Mouse (Mus musculus): ENCODE results near the gene Pelp1. TPM values are rescaled to one million over a fixed set of nuclear protein-coding genes. Genes with fewer than 3 reads are reported as not detected.

Pelp1 gene
- polyA plus RNA-seq (2015; fragmentation: Nextera tagmentation; extraction: Ambion mirVana) = 19.0 and 21.0 TPM in 2 replicates

DNA sequence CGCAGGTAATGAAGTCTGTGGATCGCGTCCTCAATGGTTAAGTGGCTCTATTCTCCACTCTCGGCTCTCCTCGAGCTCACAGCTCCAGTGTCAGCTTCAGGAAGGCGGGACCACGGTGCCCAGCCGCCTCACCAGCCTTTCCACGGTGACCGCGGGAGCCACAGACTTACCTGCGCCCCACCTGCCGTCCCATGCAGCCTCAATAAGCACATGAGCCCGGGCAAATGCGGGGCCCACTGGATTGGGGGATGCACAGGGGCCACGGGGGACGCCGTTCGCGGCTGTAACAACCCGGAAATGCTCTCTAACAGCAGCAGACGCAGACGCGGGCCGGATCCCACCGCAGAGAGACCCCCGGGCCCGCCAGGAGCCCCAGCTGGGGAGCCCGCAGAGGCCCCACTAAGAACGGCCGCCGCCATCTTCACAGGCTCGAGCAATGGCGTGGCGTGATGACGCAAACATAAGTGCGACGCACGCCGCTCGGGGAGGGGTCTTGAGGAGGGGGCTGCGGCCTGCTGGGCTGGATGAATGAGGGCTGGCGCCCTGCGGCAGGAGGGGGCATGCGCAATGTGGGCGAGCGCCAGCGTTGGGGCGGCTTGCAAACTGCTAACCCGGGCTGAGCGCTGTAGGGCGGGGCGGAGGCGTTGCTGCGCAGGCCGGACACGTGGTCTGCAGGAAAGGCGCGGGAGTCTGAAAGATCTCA, at the start of gene Pelp1:
Gene Pelp1, minus strand, starts transcription at position 438 of the 703 bp plus-strand sequence.
- peaks cover 39% of the 10 kb centered on the region for H3K4me1 ChIP-seq (replicated peaks)
- peak; percentile 92 for ATAC-seq (ENCODE audit: low read depth)
- peak; percentile 81 for DNase-seq
- peaks cover 29% of the 10 kb centered on the region for H3K36me3 ChIP-seq
- H3K27me3 ChIP-seq = no peaks in the 10 kb centered on the region
- H3K4me3 ChIP-seq (replicated peaks) = peak within 1 kb of the TSS; percentile 85
- WGBS (ENCODE audit: insufficient replicate concordance) = under 1% methylated on average over 59 of the region's 59 CpGs
- H3K9me3 ChIP-seq (replicated peaks) = no peaks in the 10 kb centered on the region
- peak within 1 kb of the TSS; percentile 90 for H3K9ac ChIP-seq
- H3K27ac ChIP-seq = peak within 1 kb of the TSS; percentile 76
- H3K4me2 ChIP-seq = peak within 1 kb of the TSS; percentile 88

DNA sequence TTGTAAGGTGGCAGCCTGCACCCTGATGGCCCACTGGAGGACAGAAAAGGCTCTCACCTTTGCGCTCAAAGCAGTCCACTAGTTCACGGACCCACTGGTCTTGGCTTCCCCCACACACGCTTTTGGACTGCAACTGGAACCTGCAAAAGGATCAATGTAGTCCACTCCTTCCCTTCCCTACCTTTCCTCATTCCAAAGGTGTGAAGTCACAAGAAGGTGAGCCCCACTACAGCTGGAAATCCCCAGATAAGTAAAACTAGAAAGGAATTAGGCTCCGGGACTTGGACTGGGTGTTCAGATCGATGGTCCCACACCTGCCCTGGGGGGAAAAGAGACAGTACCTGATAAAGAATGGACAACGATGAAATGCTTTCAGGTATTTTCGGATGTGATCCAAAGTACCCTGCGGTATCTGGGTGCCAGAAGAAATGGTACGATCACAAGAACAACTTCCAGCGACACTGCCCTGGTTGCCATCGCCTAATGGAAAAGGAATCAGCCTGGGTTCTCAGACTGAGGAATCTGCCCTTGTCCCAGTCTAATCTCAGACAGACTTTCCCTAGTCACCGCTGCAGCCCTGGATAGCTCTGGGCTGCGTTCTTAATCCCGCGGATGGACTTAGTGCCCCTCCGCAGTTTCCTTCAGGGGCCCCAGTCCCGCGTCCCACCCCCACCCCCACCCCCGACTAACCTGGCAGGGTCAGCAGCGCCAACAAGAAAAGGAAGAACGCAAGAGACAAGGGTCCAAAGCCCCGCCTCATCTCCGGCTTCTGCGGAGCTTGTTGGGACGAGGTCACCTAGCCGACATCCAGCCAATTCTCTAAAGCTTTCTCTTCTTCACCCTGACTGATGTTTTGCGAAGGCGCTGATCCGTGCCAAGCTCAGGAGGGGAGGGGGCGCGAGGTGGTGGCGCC, 49.1 kb upstream of the Pelp1 start, which contains the start of gene Zmynd15:
Gene Zmynd15, plus strand, starts transcription at position 746 of the 913 bp plus-strand sequence.
- no peaks in the 10 kb centered on the region for H3K9me3 ChIP-seq (replicated peaks)
- WGBS (ENCODE audit: insufficient replicate concordance) = 16% methylated on average over 32 of the region's 32 CpGs
- DNase-seq = no peak
- H3K4me1 ChIP-seq (replicated peaks) = peaks cover 13% of the 10 kb centered on the region; the same call in 1 of the 2 replicates
- peaks cover 60% of the 10 kb centered on the region for H3K27me3 ChIP-seq
- peak within 1 kb of the TSS; percentile 72 for H3K4me2 ChIP-seq
- peak within 1 kb of the TSS; percentile 43; the same call in 1 of the 2 replicates for H3K9ac ChIP-seq
- ATAC-seq (ENCODE audit: low read depth) = no peak
- H3K36me3 ChIP-seq = no peaks in the 10 kb centered on the region
- no peak within 1 kb of the TSS for H3K27ac ChIP-seq
- H3K4me3 ChIP-seq (replicated peaks) = peak within 1 kb of the TSS; percentile 59

DNA sequence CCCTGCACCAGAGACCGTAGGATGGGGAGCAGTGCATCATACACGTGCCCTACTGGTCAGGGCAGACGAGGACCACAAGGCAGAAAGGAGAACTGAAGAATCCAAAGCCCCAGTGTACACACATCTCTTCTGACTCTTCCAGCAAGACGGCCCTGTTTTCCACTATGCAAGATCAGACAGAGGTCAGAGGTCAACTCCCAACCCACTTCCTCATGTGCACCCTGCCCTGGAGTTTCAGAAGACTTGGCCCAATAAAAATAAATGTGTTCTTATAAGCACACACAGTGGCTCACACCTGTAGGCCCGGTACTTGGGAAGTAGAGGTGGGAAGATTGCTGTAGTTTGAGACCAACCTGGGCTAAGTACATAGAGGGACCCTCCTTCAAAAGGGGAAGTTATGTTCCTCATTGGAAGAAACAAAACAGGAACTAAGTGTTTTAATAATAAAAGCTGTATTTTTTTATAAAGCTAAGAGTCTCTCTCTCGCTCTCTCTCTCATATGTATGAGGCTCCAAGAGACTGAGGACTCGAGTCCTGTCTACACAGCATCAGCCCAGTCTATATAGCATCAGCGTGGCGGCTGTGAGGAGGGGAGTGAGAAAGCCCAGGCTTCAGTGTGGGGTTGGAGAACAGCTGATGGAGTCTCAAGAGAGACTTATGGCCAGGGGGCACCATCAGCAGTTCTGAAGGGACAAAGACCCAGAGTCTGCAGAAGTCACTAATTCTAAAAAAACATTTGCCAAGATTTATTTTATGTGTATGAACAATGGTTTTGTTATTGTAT, 43.6 kb upstream of the Pelp1 start:
- Histone ChIP-seq H3K4me2 (peak overlapping the region; percentile 84; the same call in 1 of the 2 replicates), H3K27me3 (peaks cover 6% of the 10 kb centered on the region), H3K27ac (peak overlapping the region; percentile 45; the same call in 1 of the 2 replicates), H3K4me1 (replicated peaks) (peaks cover 24% of the 10 kb centered on the region), H3K9me3 (replicated peaks) (no peaks in the 10 kb centered on the region), H3K4me3 (replicated peaks) (no peak overlapping the region; the same call in 1 of the 2 replicates), H3K9ac (no peak overlapping the region), H3K36me3 (peaks cover 4% of the 10 kb centered on the region)
- 69% methylated on average over 9 of the region's 9 CpGs for WGBS (ENCODE audit: insufficient replicate concordance)
- ATAC-seq (ENCODE audit: low read depth) (no peak), DNase-seq (no peak)

DNA sequence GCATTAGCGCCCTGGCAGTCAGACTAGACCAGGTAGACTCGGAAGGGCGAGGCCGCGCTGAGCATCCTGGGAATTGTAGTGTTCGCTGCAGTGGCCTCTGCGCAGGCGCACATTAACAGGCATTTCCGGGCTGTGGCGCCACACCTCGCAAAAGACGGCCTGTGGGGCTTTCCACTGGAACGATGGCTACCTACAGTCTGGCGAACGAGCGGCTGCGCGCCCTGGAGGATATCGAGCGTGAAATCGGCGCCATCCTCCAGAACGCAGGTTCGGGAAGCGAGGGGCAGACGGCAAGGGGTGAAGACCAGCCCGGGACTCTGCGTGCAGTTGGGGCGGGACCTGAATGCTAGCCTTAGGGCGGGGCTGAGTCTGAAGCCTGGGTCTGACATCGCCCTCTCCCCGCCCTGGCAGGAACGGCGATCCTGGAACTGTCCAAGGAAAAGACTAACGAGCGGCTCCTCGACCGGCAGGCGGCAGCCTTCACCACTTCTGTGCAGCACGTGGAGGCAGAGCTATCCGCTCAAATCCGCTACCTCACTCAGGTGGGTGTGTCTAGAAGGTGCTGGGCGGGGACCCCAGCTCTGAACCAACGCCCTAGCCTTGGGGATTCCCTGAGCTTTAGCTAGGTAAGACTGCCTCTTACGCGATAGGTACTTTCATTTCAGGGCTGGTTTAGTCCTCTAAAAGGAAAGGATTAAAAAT, 42.1 kb upstream of the Pelp1 start, which contains the start of gene Med11:
Gene Med11, plus strand, starts transcription at position 123 of the 702 bp plus-strand sequence.
- Histone ChIP-seq H3K4me3 (replicated peaks) (peak within 1 kb of the TSS; percentile 69), H3K36me3 (peaks cover 4% of the 10 kb centered on the region), H3K9ac (peak within 1 kb of the TSS; percentile 77), H3K27me3 (no peaks in the 10 kb centered on the region), H3K9me3 (replicated peaks) (no peaks in the 10 kb centered on the region), H3K27ac (peak within 1 kb of the TSS; percentile 87), H3K4me1 (replicated peaks) (peaks cover 25% of the 10 kb centered on the region), H3K4me2 (peak within 1 kb of the TSS; percentile 84)
- DNase-seq = peak; percentile 96
- under 1% methylated on average over 46 of the region's 46 CpGs for WGBS (ENCODE audit: insufficient replicate concordance)
- peak; percentile 96 for ATAC-seq (ENCODE audit: low read depth)

DNA sequence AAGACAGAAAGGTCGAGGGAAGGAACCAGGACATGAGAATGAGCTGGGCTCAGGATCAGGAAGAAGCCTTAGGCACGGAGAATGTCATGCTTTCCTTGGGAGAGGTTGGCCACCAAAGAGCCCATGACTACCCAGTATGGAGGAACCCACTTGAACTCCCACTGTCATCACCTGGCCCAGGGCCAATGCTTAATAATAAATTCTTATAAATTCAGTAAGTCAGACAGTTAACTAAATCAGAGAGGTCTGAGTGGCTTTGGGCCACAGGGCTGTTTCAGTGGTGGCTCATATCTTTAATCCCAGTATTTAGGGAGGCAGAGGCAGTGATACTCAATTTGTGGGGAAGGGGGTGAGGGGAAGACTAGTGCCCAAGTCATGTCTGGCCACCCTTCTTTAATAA, 41.1 kb upstream of the Pelp1 start:
- H3K4me3 ChIP-seq (replicated peaks) = no peak overlapping the region
- H3K27ac ChIP-seq = no peak overlapping the region
- no peak for DNase-seq
- peaks cover 31% of the 10 kb centered on the region for H3K4me1 ChIP-seq (replicated peaks)
- H3K9ac ChIP-seq = no peak overlapping the region
- H3K36me3 ChIP-seq = peaks cover 4% of the 10 kb centered on the region
- no peaks in the 10 kb centered on the region for H3K9me3 ChIP-seq (replicated peaks)
- 76% methylated on average over 2 of the region's 2 CpGs for WGBS (ENCODE audit: insufficient replicate concordance)
- no peak for ATAC-seq (ENCODE audit: low read depth)
- H3K27me3 ChIP-seq = no peaks in the 10 kb centered on the region
- H3K4me2 ChIP-seq = peak overlapping the region; percentile 84

DNA sequence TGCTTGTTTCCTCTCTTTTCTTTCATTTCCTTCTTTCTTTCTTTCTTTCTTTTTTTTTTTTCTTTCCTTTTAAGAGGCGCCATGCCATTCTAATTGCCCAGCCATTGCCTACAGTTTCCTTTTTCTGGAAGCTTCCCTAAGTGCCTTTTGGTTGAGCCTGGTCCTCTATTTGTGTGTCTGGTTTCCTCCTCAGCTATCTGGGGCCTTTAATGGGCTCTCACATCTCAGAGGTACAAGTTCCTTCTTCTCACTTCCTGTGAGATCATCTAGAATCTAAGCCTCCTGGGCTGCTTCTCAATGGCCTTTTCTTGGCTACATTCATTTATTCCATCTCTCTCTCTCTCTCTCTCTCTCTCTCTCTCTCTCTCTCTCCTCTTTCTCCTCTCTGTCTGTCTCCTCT, 37.5 kb upstream of the Pelp1 start:
- Histone ChIP-seq H3K27ac (no peak overlapping the region), H3K4me1 (replicated peaks) (peaks cover 16% of the 10 kb centered on the region), H3K27me3 (no peaks in the 10 kb centered on the region), H3K9me3 (replicated peaks) (no peaks in the 10 kb centered on the region), H3K36me3 (no peaks in the 10 kb centered on the region), H3K4me3 (replicated peaks) (no peak overlapping the region), H3K4me2 (no peak overlapping the region), H3K9ac (no peak overlapping the region)
- 12% methylated on average over 1 of the region's 1 CpGs for WGBS (ENCODE audit: insufficient replicate concordance)
- DNase-seq (no peak), ATAC-seq (ENCODE audit: low read depth) (no peak)

GRCm38 (mm10) chr11:70446756-70447155, 36.9 kb upstream of the Pelp1 start:
- Histone ChIP-seq H3K4me2 (no peak overlapping the region), H3K4me3 (replicated peaks) (no peak overlapping the region), H3K9ac (no peak overlapping the region), H3K27ac (peak overlapping the region; percentile 39), H3K27me3 (no peaks in the 10 kb centered on the region), H3K9me3 (replicated peaks) (no peaks in the 10 kb centered on the region), H3K4me1 (replicated peaks) (peaks cover 13% of the 10 kb centered on the region), H3K36me3 (peaks cover 3% of the 10 kb centered on the region; the same call in 1 of the 2 replicates)
- DNase-seq (no peak), ATAC-seq (ENCODE audit: low read depth) (no peak)
- 12% methylated on average over 3 of the region's 3 CpGs for WGBS (ENCODE audit: insufficient replicate concordance)

DNA sequence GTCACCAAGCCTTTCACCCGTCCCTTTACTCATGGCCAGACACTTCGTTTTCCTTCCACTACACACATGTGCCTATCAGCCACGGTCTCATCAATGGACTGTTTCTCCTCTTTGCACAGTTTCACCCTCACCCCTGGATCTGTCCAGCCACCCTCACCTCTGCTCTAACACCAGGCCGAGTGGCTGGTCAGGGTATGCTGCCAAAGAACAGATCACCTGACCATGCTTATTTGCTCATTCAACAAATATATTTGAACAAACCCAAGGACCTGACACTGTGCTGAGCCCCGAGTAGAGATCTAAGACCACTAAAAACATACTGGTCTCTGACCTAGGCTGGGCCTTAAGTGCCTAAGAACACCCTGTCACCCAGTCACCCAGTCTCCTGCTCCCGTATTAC, 34.8 kb upstream of the Pelp1 start:
- peaks cover 19% of the 10 kb centered on the region for H3K36me3 ChIP-seq
- DNase-seq (no peak), ATAC-seq (ENCODE audit: low read depth) (peak; percentile 69)
- no peaks in the 10 kb centered on the region for H3K9me3 ChIP-seq (replicated peaks)
- H3K4me1 ChIP-seq (replicated peaks) = peaks cover 7% of the 10 kb centered on the region
- H3K9ac ChIP-seq = no peak overlapping the region
- no peak overlapping the region for H3K4me3 ChIP-seq (replicated peaks)
- 55% methylated on average over 6 of the region's 6 CpGs for WGBS (ENCODE audit: insufficient replicate concordance)
- no peaks in the 10 kb centered on the region for H3K27me3 ChIP-seq
- no peak overlapping the region for H3K27ac ChIP-seq
- H3K4me2 ChIP-seq = no peak overlapping the region

DNA sequence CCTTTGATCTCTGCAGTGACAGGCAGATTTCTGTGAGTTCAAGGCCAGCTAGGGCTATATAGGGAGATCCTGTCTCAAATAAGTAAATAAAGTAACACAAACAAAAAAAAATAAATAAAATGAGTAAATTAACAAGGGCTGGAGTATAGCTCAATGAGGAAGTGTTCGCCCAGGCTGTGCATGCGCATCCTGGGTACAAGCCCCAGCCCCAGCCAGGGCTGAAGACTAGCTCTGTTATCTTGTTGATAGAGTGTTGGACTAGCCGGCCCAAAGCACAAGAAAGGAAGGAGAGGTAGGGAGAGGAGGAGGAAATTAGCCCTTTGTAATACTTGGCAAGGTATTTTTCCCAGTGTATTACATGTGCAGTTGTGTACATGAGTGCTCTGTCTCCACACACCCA, 34.1 kb upstream of the Pelp1 start:
- Histone ChIP-seq H3K9me3 (replicated peaks) (no peaks in the 10 kb centered on the region), H3K27ac (no peak overlapping the region; the same call in 1 of the 2 replicates), H3K36me3 (peaks cover 26% of the 10 kb centered on the region), H3K4me3 (replicated peaks) (no peak overlapping the region), H3K9ac (no peak overlapping the region), H3K4me2 (no peak overlapping the region), H3K4me1 (replicated peaks) (peaks cover 7% of the 10 kb centered on the region), H3K27me3 (no peaks in the 10 kb centered on the region)
- no peak for ATAC-seq (ENCODE audit: low read depth)
- WGBS (ENCODE audit: insufficient replicate concordance) = 60% methylated on average over 3 of the region's 3 CpGs
- DNase-seq = no peak

- Histone ChIP-seq H3K27ac (no peak overlapping the region), H3K36me3 (peaks cover 46% of the 10 kb centered on the region), H3K9me3 (replicated peaks) (no peaks in the 10 kb centered on the region), H3K9ac (no peak overlapping the region), H3K4me1 (replicated peaks) (peaks cover 18% of the 10 kb centered on the region), H3K27me3 (no peaks in the 10 kb centered on the region), H3K4me2 (no peak overlapping the region), H3K4me3 (replicated peaks) (no peak overlapping the region)
- ATAC-seq (ENCODE audit: low read depth) (no peak), DNase-seq (no peak)
- 75% methylated on average over 7 of the region's 7 CpGs for WGBS (ENCODE audit: insufficient replicate concordance)
Measured at GRCm38 (mm10) chr11:70441882-70442281, 32.1 kb upstream of the Pelp1 start.

All from liver, embryonic 13.5 days (tissue).